Mouse (Mus musculus) MEL-GATA-1-ER (cell line): ENCODE results near the gene Epb41.

Experiments used
- DNase-seq: peaks from one replicate; pipeline ENCODE4 v3.0.0-alpha.2; 2012; ENCODE audit warnings: low read depth; ENCODE audit errors: extremely low read depth

Gene Epb41

DNA sequence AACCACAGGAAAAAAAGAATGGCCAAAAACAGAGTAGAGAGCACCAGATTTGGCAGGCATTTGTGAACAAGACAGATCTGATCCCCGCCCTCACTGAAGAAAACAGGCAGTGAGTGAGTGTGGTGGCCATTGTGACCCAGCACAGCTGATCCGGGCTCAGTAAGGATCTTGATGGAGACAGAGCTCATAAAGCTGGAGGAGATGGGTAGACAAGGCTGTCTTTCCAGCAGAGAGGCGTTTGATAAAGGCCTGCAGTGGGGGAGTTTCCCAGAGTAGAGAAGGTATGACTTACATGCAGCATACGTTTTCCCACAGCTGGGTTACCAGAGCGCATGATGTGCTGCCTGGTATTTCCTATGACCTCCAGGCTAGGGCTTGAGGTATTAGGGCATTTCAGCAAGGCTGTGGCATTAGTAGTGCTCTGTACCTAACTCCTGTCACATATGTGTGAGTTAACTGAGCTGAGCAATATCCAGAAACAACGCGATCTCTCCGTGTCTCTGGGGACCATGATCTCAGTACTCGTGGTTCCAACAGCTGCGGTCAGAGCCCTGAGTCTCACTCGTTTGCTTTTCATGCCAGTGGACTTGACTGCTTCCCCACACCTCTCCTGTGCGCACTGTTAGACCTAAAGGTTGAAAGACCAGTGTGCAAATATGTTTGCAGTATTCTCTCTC lies 176.5 kb downstream of the Epb41 start:
- DNase-seq: no peak

DNA sequence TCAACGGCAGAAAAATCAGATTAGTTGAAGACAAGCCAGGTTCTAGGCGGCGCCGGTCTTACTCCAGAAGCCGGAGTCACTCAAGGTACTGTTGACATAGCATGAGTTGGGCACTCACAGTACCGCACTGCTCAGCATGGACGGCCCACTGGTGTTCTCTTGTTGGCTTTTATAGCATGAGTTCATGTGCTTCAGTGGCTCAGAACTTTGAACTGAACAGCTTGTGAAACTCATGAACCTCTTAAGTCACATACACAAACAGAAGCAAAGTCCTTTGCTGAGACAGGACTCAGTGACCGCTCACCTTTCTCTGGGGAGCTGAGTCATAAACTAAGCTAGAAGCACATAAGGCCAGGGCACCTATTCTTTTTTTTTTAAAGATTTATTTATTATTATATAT lies 177.3 kb downstream of the Epb41 start:
- no peak for DNase-seq

DNA sequence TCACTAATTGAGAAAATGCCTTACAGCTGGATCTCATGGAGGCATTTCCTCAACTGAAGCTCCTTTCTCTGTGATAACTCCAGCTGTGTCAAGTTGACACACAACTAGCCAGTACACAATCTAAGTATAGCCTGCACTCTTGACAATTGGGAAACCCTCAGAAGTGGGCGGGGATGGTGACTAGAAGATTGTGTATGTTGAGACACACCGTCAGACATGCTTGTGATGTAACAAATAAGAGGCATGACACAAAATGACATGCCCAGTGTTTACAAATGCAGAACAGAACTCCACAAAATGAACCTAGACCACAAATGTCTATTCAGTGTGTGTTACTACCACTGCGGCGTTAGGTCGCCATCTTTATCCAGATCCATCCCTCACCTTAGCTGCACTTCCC lies 178.0 kb downstream of the Epb41 start:
- DNase-seq: no peak

DNA sequence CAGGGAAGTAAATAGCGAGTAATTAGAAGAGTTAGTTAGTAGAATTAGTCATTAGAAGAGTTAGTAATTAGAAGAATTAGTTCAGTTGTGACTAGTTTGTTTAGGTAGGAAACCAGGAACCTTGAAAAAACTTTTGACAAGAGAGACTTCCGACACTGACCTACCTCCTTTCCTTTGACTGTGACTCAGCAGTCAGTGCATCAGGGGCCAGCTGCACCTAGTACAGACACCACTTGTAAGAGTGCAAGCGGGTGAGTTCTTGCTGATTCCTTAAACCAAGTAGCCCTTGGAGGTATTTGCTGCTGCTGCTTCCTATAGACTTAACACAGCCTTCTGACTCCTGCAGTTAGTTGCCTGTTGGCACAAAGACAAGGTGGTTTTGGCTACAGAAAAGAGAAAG lies 184.4 kb downstream of the Epb41 start:
- DNase-seq: no peak

DNA sequence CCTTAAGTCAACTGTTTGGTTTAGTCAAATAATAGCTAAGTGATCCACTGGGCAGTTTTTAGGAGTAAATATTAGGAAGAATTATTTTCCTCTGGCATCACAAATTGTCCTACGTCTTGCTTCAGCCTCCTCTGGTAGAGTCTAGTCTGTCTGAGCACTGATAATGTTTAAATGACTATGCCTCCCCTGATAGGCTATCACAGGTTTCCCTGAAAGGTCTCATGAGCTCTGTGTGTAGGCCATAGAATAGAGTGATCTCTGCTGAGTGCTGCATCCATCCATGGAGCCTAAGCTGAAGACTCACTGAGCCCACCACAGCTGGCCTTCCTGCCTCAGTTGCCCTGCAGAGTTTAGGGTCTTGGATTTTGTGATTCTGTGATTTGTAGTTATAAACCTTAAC lies 186.6 kb downstream of the Epb41 start:
- no peak for DNase-seq

DNA sequence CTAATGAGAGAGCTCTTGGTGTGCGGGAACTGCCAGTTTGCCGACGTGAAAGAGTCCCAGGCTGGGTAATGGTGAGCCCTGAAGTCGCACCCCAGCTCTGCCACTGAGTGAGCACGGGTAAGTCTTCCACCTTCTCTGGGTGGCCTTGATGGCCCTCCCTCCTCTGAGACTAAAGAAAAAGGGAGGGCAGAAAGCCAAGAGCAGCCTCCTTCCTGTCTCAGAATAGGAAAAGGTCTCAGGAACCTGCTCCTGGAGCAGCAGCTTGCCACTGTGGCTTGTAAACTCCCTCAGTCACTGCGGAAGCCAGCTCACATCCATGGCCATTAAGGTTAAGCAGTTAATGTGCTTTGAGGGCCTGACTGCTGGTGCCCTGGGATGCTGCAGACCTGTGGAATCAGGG lies 189.7 kb downstream of the Epb41 start:
- no peak for DNase-seq

DNA sequence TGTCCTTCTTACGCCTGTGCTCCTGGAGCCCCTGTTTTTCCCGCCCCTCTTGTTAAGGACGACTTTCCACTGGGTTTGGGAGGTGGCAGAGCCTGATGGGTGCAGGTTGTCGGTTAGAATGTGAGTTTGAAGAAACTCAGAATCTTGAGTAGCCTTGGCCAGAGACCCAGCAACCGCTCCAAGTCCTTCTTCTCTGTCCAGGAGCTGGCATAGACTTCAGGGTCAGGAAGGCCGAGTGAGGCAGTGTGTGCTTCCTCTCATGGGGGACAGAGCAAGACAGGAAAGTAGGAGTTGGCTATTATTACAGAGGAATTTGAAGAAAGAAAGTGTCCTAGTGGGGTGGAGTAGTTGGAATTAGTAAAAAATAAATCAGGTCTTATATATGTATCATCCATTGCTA lies 191.6 kb downstream of the Epb41 start:
- DNase-seq: no peak

DNA sequence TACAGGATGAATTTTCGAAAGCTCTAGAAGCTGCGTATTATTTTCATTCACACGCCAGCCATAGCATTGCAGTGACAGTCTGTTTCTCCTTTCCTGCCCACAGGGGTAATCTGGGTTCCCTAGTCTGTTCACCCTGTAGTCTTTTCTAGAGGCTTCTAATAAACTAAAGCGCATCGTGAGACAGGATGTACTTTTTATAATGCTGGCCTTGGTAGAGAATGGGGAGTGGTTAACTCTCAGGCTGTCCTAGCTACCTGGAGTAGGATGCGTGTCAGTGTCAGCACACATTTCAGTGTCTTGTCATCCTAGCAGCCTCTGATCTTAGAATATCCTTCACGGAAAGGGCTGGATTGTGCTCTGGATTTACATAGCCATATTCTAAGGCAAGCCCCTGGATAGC lies 193.8 kb downstream of the Epb41 start:
- DNase-seq: no peak

DNA sequence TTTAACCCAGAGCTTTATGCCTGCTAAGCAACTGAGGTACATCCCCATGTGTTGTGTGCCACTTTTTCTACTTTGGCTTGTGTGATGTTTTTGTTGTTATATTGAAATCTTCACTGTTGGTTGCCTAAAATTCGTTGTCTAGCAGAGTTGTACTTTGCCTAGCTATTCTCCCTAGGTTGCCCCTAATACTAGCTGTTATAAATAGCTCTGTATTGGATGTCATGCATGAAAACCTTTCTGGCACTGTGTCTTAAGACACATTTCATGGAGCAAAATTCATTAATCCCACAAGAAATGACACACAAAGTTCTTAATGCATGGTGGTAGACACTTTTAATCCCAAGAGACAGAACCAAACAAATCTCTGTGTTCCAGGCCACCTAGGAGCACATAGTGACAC lies 195.4 kb downstream of the Epb41 start:
- no peak for DNase-seq

DNA sequence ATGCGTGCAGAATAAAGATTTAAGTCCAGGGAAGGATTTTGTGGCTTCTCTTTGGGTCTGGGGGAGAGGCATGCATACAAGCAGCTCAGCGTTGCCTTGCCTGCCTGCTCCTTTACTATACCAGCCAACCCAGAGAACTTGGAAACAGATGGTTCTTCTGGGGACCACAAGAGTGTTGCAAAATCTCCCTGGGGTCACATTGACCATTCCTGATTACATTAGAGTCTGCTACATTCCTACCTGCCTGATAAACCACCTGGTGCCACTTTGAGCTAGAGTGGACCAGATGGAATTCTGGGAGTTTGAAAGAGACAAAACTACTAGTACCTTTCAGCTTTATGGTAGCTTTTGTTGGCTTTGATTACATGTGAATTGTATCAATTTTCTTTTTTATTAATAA lies 198.3 kb downstream of the Epb41 start:
- DNase-seq: no peak

DNA sequence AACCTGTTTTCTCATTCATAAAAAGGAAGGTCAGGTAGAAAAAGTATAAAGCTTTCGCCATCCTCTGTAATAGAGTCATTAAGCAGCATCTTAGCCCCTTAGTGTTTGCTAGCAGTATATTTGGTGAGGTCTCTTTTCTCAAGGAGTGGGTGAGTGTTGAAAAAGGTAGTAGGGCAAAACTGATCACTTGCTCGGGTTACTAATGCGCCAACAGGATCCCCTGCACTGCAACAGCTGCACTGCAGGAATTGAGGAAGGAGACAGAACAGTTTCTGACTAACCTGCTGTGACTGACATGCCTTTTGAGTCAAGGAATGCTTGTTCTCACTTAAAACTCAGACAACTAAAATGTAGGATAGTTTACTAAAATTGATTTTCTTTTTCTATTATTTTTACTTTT lies 199.9 kb downstream of the Epb41 start:
- no peak for DNase-seq

DNA sequence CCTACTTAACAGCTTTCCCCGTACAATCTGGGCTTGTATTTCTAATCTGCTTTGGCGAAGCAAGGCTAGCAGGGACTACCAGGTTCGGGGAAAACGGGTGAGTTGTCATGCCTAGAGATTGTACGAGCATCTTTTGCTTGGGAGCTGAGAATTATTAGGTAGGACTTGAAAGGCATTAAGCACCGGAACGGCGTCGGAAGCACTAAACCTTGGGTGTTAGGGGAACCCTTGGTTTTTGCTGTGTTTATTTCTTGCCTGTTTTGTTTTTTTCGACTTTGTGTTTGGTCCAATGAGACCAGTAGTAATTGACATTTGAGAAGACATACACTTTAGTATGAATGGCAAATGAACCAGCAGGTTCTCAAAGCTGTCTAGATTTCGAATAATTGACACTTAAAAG lies 200.6 kb downstream of the Epb41 start:
- no peak for DNase-seq

DNA sequence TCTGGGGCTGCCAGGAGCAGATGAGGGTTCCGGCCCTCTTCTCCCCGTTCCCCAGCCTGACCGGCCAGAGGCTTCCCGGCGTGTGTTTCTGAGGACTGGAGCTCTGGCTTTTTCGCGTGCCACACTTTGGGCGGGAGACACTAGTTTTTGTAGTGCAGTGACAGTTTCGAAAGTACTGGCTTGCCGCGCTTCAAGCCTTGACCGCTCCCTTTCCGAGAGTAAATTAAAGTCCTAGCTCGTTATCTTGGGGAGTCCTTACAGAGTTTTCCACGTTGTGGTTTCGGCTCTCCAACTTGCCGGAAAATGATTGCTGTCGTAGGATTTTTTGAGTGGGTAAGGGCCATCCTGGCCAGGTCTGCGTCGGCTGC lies 201.0 kb downstream of the Epb41 start:
- DNase-seq: peak; percentile 42
